Mouse (Mus musculus) heart, adult 2 months (tissue): ENCODE measurements at regions not wholly inside any gene's neighbourhood (a gene's known extent, or its start where the extent isn't known, plus 50 kb on each side); places are given as distances from the start of the nearest gene placed in this dataset.

Experiments
- DNase-seq, 2 experiments: peaks; one replicate each; pipeline ENCODE4 v3.0.0; 2021
- H3K27ac ChIP-seq: fragments of 200-600 bp; 2 replicates; pipeline ENCODE4 v1.8.1; 2022
- H3K27me3 ChIP-seq: fragments of 200-500 bp; 2 replicates; pipeline ENCODE4 v1.6.1; 2012; ENCODE audit warnings: mild to moderate bottlenecking, low read length, inconsistent platforms, mixed read lengths; ENCODE audit not compliant: control insufficient read depth, insufficient read depth
- H3K36me3 ChIP-seq: fragments of 200-500 bp; 2 replicates; pipeline ENCODE4 v1.6.1; 2012; ENCODE audit warnings: low read length, inconsistent platforms; ENCODE audit not compliant: control insufficient read depth, insufficient read depth
- H3K4me1 ChIP-seq: fragments of 200-500 bp; 2 replicates; pipeline ENCODE4 v1.6.1; 2011; ENCODE audit warnings: low read length; ENCODE audit not compliant: control insufficient read depth, insufficient read depth
- H3K4me3 ChIP-seq: fragments of 200-600 bp; 2 replicates; pipeline ENCODE4 v1.8.1; 2022
- H3K79me2 ChIP-seq: fragments of 200-500 bp; replicated peaks from 2 replicates; pipeline ENCODE4 v1.6.1; 2012; ENCODE audit warnings: mild to moderate bottlenecking, inconsistent platforms, low read length, moderate library complexity, mixed read lengths; ENCODE audit not compliant: control insufficient read depth, insufficient read depth
- H3K9ac ChIP-seq: fragments of 200-500 bp; 2 replicates; pipeline ENCODE4 v1.6.1; 2012; ENCODE audit warnings: low read depth, mild to moderate bottlenecking, control low read depth, inconsistent platforms, low read length, mixed read lengths
- CTCF ChIP-seq: fragments of 200-600 bp; IDR thresholded peaks from 2 replicates; pipeline ENCODE4 v1.8.1; 2022; ENCODE audit warnings: antibody characterized with exemption, mild to moderate bottlenecking, moderate library complexity
- EP300 ChIP-seq: fragments of 200-500 bp; IDR thresholded peaks from 2 replicates; pipeline ENCODE4 v1.6.1; 2011; ENCODE audit warnings: low read depth, low read length, control low read depth; ENCODE audit not compliant: insufficient read depth
- POLR2A ChIP-seq: fragments of 200-500 bp; IDR thresholded peaks from 2 replicates; pipeline ENCODE4 v1.6.1; 2011; ENCODE audit warnings: mild to moderate bottlenecking, low read depth, low read length, control low read depth; ENCODE audit not compliant: insufficient read depth
- WGBS: fragments of 180-500 bp; shearing (Covaris S2); methylation state at CpG from one replicate; pipeline ENCODE4 v1.1.7; 2018; 5-methylcytosine and 5-hydroxymethylcytosine counted together
- intact Hi-C: fragments of 180-260 bp; cut with DNase I; formaldehyde crosslinking; loops from one replicate; pipeline ENCODE4 v1.15.1; 2025

DNA sequence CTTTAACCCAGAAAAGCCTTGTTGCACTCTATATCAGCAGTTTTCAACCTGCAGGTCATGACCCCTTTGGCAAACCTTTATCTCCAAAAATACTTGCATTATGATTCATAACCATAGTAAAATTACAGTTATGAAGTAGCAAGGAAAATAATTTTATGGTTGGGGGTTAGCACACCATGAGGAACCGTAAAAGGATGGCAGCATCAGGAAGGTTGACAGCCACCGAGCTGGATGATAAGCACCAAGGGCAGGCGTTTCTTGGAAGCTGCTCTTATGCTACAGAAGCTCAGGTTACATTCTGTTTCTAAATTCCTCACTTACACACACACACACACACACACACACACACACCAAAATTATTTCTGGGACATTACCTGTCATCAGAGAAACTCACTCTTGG is 312.5 kb upstream of the Trib2 start:
- Histone ChIP-seq H3K4me1 (peaks cover 2% of the 10 kb centered on the region), H3K9ac (no peak overlapping the region), H3K4me3 (no peak overlapping the region), H3K27ac (no peak overlapping the region), H3K36me3 (no peaks in the 10 kb centered on the region), H3K27me3 (no peaks in the 10 kb centered on the region), H3K79me2 (no peaks in the 10 kb centered on the region)
- no peak for DNase-seq
- WGBS: 71% methylated on average over 3 of the region's 3 CpGs
- intact Hi-C loops: no loop called here
- TF ChIP-seq CTCF (no peak), EP300 (no peak), POLR2A (no peak)

DNA sequence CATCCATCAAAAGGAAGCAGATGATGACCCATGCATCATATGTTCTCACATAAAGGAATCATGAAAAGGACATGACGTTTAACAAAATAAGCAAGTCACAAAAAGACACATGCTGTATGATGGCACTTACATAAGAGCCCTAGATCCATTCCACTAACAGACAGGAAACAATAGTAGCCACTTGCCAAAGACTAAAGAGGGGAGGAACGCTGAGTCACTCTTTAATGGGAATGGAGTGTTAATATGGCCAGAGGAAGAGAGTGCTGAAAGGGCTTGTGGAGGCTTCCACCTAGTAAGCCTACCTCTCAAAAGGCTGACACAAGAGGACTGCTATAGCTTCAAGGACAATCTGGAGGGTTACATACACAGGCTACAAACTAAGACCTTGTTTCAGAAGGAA is 308.2 kb upstream of the Trib2 start:
- H3K4me1 ChIP-seq: peaks cover 1% of the 10 kb centered on the region; the same call in 1 of the 2 replicates
- H3K36me3 ChIP-seq: no peaks in the 10 kb centered on the region
- H3K9ac ChIP-seq: no peak overlapping the region
- H3K27me3 ChIP-seq: no peaks in the 10 kb centered on the region
- intact Hi-C loops: no loop called here
- WGBS: 43% methylated on average over 2 of the region's 2 CpGs
- TF ChIP-seq EP300: no peak
- TF ChIP-seq POLR2A: no peak
- no peak for TF ChIP-seq CTCF
- H3K27ac ChIP-seq: no peak overlapping the region
- no peak for DNase-seq
- no peaks in the 10 kb centered on the region for H3K79me2 ChIP-seq
- H3K4me3 ChIP-seq: no peak overlapping the region

DNA sequence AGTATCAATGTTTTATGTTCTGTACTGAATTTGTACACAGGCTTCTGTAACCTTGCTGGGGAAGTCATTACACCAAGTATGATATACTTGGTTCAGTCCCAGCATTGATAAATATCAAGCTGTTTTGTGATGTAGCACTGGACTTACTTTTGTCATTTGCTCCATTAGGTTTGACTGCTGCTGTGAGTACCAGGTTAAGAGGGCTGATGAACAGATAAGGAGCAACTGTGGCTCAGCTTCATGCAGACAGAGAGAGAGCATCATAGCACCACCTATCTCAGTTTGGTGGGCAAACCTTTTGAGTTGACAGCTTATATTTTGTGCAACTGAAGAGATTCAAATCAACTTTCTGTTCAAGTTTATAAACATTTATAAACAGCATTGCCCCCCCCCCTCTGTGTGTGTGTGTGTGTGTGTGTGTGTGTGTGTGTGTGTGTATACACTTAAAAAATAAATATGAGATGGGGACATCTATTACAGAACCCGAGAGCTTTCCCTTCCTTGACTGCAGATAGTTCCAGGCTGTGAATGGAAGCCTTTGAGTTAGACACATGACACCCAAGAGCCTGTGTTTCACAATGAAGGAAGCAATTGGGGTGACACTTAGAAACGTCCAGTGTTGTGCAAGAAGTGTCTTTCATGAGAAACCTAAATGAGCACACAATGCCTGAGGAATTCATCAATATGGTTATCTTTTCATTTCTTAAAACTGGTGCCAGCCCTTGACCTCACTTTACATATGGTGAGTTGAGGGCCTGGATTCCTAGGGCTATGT is 305.8 kb upstream of the Trib2 start:
- Histone ChIP-seq H3K27ac (no peak overlapping the region), H3K27me3 (no peaks in the 10 kb centered on the region), H3K36me3 (no peaks in the 10 kb centered on the region), H3K4me1 (peaks cover 1% of the 10 kb centered on the region; the same call in 1 of the 2 replicates), H3K4me3 (no peak overlapping the region), H3K79me2 (no peaks in the 10 kb centered on the region), H3K9ac (no peak overlapping the region)
- WGBS: 86% methylated on average over 2 of the region's 2 CpGs
- no peak for TF ChIP-seq POLR2A
- TF ChIP-seq CTCF: no peak
- no peak for TF ChIP-seq EP300
- intact Hi-C loops: no loop called here
- no peak for DNase-seq

DNA sequence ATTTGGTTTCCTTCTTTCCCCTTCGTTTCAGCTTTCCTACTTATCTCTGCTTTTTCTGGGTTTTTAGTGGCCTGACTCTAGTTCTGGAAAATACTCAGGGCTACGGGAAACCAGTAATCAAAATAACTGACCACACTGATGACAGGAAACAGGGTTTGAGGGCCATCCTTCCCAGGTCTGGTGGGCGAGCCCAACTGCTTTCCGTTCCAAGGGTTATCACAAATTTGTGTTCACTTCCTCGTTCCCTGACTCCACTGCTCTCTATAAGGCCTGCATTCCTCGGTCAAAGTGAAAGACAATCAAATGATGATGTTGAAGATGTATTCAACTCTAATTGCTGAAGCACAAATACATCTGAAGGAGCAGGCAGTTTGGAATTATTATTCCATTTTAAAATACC is 305.1 kb upstream of the Trib2 start:
- Histone ChIP-seq H3K27ac (no peak overlapping the region), H3K79me2 (no peaks in the 10 kb centered on the region), H3K36me3 (no peaks in the 10 kb centered on the region), H3K4me1 (peaks cover 1% of the 10 kb centered on the region; the same call in 1 of the 2 replicates), H3K9ac (no peak overlapping the region), H3K4me3 (no peak overlapping the region), H3K27me3 (no peaks in the 10 kb centered on the region)
- DNase-seq: no peak
- intact Hi-C loops: no loop called here
- WGBS: 38% methylated on average over 6 of the region's 6 CpGs
- TF ChIP-seq CTCF (no peak), POLR2A (no peak), EP300 (no peak)

DNA sequence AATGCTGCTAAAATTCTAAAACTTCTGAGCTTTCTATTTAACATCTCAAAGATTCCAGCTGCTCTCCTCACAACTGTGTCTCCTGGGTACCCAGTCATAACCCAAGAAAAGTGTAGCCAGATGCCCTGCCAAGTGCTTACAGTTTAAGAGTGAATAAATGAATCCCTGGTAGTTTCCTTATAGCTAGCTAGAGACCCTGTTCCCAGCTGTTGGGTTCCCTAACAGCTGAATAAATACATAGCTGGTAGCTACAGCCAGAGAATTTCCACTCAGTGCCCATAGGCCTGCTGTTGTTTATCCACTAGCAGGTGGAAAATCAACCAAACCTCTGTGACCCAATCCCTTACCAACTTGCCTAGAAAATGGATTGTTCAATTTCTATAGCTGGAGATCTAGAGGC is 302.0 kb upstream of the Trib2 start:
- H3K9ac ChIP-seq: no peak overlapping the region
- no peaks in the 10 kb centered on the region for H3K27me3 ChIP-seq
- H3K79me2 ChIP-seq: no peaks in the 10 kb centered on the region
- H3K27ac ChIP-seq: no peak overlapping the region
- no peak overlapping the region for H3K4me3 ChIP-seq
- H3K4me1 ChIP-seq: peaks cover 1% of the 10 kb centered on the region; the same call in 1 of the 2 replicates
- TF ChIP-seq EP300: no peak
- TF ChIP-seq POLR2A: no peak
- TF ChIP-seq CTCF: no peak
- H3K36me3 ChIP-seq: no peaks in the 10 kb centered on the region
- no peak for DNase-seq
- intact Hi-C loops: no loop called here

DNA sequence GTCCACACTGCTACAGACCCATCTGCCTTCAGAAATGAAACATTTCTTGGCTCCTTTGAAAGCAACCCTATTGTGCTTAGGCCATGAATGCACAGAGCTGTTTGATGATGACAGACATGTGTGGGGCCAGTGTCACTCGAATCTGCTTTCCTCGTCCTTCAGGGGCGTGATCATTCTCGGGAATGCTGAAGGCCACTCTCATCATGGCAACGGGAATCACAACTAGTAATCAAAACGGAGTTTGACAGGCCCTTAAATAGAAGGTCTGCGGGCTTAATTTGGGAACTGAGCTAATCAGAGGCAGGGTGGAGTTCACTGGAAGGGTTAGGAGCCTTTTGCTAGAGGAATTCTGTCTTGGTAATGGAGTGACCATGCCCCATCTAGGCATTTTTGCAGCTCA is 290.2 kb upstream of the Trib2 start:
- DNase-seq: peak in 1 of 2 experiments; percentile 41
- Histone ChIP-seq H3K4me3 (no peak overlapping the region), H3K79me2 (no peaks in the 10 kb centered on the region), H3K27ac (peak overlapping the region; percentile 53; the same call in 1 of the 2 replicates), H3K9ac (no peak overlapping the region), H3K36me3 (peaks cover 2% of the 10 kb centered on the region; the same call in 1 of the 2 replicates), H3K27me3 (no peaks in the 10 kb centered on the region; the same call in 1 of the 2 replicates), H3K4me1 (no peaks in the 10 kb centered on the region; the same call in 1 of the 2 replicates)
- intact Hi-C loops: loop anchor here (2.0 kb wide), 1 partner anchor 116 kb away; no protein-coding TSS in a partner anchor
- 49% methylated on average over 7 of the region's 7 CpGs for WGBS
- peak; percentile 19; the same call in 1 of the 2 replicates for TF ChIP-seq EP300
- TF ChIP-seq CTCF: no peak
